ENCODE assay signal across 36 mouse cellular contexts in the genomic region with DNA sequence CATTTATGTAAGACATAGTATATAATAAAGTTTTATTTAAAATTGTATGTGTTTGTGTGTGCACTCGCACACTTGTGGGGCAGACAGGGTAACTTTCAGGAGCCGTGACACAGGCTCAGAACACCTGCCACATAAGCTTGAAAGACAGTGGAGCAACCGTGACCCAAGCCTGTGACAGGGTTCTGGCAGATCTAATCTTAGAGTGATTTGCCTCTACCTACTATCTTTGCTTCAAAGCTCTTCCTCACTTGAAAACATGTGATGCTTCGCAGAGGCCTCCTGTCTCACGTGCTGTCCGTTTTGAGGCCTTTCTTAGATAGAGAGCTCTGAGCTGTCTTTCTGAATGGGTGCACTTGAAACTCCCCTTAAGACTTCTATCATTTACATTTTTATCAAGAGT. TPM values are rescaled to one million over a fixed set of nuclear protein-coding genes. Genes with fewer than 3 reads are reported as not detected.
DNase-seq lines count a peak whose midpoint lies in the region; ATAC-seq and TF ChIP-seq lines count a peak whose summit lies in the region.
"Had no signal": no experiment of that assay in that cellular context is flagged by ENCODE, and none has a peak within 500 bp of the region (broad histone marks: within the 10 kb centered on the region; RNA-seq: fewer than 3 reads in every experiment).

No protein-coding gene starts in this region.

- dilution Hi-C loops in CH12.LX (cut with MboI; ENCODE audit: extremely low pct_ligation_motif_present, extremely low pct_unique_long_range_greater_than_20kb, low sequenced_read_pairs), result no loop called here

- ATAC-seq in lung, postnatal 0 days, result no peak
- ATAC-seq: forebrain, embryonic 14.5 days; intestine, embryonic 16.5 days had no signal

- no peaks in the 10 kb centered on the region for H3K79me2 ChIP-seq in CH12.LX (replicated peaks; ENCODE audit: control insufficient read depth, extremely low read depth, insufficient read depth, poor library complexity, severe bottlenecking)

- 0 out of 2 replicates have a peak, but pooled peaks have one; percentile 25 for TF ChIP-seq EP300 in CH12.LX (IDR thresholded peaks at IDR 0.05; ENCODE audit: low read length)
- no peak for TF ChIP-seq EP300 in lung, postnatal 0 days (IDR thresholded peaks at IDR 0.05)

- no peaks in the 10 kb centered on the region for H3K27me3 ChIP-seq in CH12.LX (replicated peaks)
- H3K27me3 ChIP-seq in lung, postnatal 0 days (replicated peaks; ENCODE audit: insufficient read depth, low read length), result no peaks in the 10 kb centered on the region
- H3K27me3 ChIP-seq: embryonic facial prominence, embryonic 12.5 days; heart, embryonic 12.5 days; hindbrain, embryonic 15.5 days; limb, embryonic 12.5 days; lung, embryonic 15.5 days; neural tube, embryonic 15.5 days had no signal

- WGBS in lung, postnatal 0 days, result 87% methylated on average over 6 of the region's 6 CpGs

- TF ChIP-seq POLR2A in CH12.LX (IDR thresholded peaks at IDR 0.05; ENCODE audit: low read depth, low read length), result no peak

- H3K27ac ChIP-seq in CH12.LX (ENCODE audit: insufficient read depth, low read depth), result no peak overlapping the region
- H3K27ac ChIP-seq in lung, postnatal 0 days (ENCODE audit: low read length), result no peak overlapping the region
- H3K27ac ChIP-seq: embryonic facial prominence, embryonic 12.5 days; hindbrain, embryonic 15.5 days; kidney, postnatal 0 days; limb, embryonic 12.5 days; lung, embryonic 15.5 days; neural tube, embryonic 15.5 days had no signal

- H3K4me1 ChIP-seq in CH12.LX (ENCODE audit: control insufficient read depth in 1 of 2, insufficient read depth in 2 of 2), result peaks cover 23 to 83% of the 10 kb centered on the region in 2 experiments
- H3K4me1 ChIP-seq in lung, postnatal 0 days (ENCODE audit: insufficient read depth, low read depth, low read length), result no peaks in the 10 kb centered on the region
- H3K4me1 ChIP-seq: embryonic facial prominence, embryonic 12.5 days; hindbrain, embryonic 15.5 days; limb, embryonic 12.5 days; lung, embryonic 15.5 days; neural tube, embryonic 15.5 days had no signal

- DNase-seq in A20 (ENCODE audit: low read depth, low spot score) (peak; percentile 73), CH12.LX (ENCODE audit: extremely low read depth) (peak; percentile 79)
- DNase-seq in thymus, adult 18-20 months, result peak; percentile 36 to 67
- peak; percentile 59 for DNase-seq in thymus, postnatal 25 days
- no peak for DNase-seq in lung, postnatal 0 days (ENCODE audit: low spot score)
- no peak for DNase-seq in c-Kit-positive CD71-positive TER-119-positive erythroid progenitor cells, embryonic 14.5 days (ENCODE audit: low spot score)
- DNase-seq in heart, adult 8-10 months (ENCODE audit: low spot score), result no peak
- DNase-seq: adrenal gland, postnatal 14 days; cerebellum, adult 11-12 months; cerebellum, adult 9-11 months; embryo, embryonic 11 days; gastrocnemius, postnatal 14 days; heart, postnatal 10 days; kidney, adult 8-10 months; kidney, postnatal 4 days; lung, postnatal 36 days; midbrain, embryonic 14.5 days; retina, postnatal 1 day; right cerebral cortex, postnatal 25 days had no signal

- in situ Hi-C loops in CH12.LX (cut with MboI; ENCODE audit: low pct_ligation_motif_present, low pct_unique_long_range_greater_than_20kb, low sequenced_read_pairs), result no loop called here

- H3K4me2 ChIP-seq in CH12.LX (ENCODE audit: insufficient read depth, low read depth, poor library complexity, severe bottlenecking), result no peak overlapping the region
- no peak overlapping the region for H3K4me2 ChIP-seq in lung, postnatal 0 days (replicated peaks; ENCODE audit: low read depth, low read length)
- H3K4me2 ChIP-seq: embryonic facial prominence, embryonic 12.5 days; heart, embryonic 12.5 days; hindbrain, embryonic 15.5 days; limb, embryonic 12.5 days; liver, embryonic 11.5 days; lung, embryonic 15.5 days; neural tube, embryonic 15.5 days had no signal

- H3K4me3 ChIP-seq in CH12.LX (replicated peaks in 1 of 3; ENCODE audit: low read depth in 2 of 3, low read length in 2 of 3, poor library complexity in 1 of 3), result no peak overlapping the region
- H3K4me3 ChIP-seq in lung, postnatal 0 days (ENCODE audit: low read depth, low read length), result no peak overlapping the region
- H3K4me3 ChIP-seq: embryonic facial prominence, embryonic 12.5 days; heart, embryonic 12.5 days; hindbrain, embryonic 15.5 days; limb, embryonic 12.5 days; lung, embryonic 15.5 days; neural tube, embryonic 15.5 days had no signal

- no peaks in the 10 kb centered on the region for H3K9me3 ChIP-seq in CH12.LX (replicated peaks; ENCODE audit: low read length)
- no peaks in the 10 kb centered on the region for H3K9me3 ChIP-seq in lung, postnatal 0 days (ENCODE audit: low read length)
- H3K9me3 ChIP-seq: embryonic facial prominence, embryonic 12.5 days; G1E; heart, embryonic 12.5 days; hindbrain, embryonic 15.5 days; limb, embryonic 12.5 days; lung, embryonic 15.5 days; neural tube, embryonic 15.5 days had no signal

- H3K9ac ChIP-seq in CH12.LX (ENCODE audit: insufficient read depth, low read depth), result no peak overlapping the region
- H3K9ac ChIP-seq in lung, postnatal 0 days (replicated peaks; ENCODE audit: low read depth), result no peak overlapping the region
- H3K9ac ChIP-seq: embryonic facial prominence, embryonic 12.5 days; heart, embryonic 12.5 days; hindbrain, embryonic 15.5 days; limb, embryonic 12.5 days; lung, embryonic 15.5 days; neural tube, embryonic 15.5 days had no signal

- peaks cover 2 to 16% of the 10 kb centered on the region in 2 experiments for H3K36me3 ChIP-seq in CH12.LX (replicated peaks in 1 of 2; ENCODE audit: control insufficient read depth in 1 of 2, insufficient read depth in 1 of 2, low read length in 1 of 2)
- peaks cover 12% of the 10 kb centered on the region; the same call in 1 of the 2 replicates for H3K36me3 ChIP-seq in lung, postnatal 0 days (ENCODE audit: insufficient read depth, low read length)

- no peak; the same call in 1 of the 2 replicates for TF ChIP-seq RAD21 in CH12.LX (IDR thresholded peaks at IDR 0.05; ENCODE audit: low read depth, low read length)

- TF ChIP-seq CTCF in CH12.LX (conservative IDR thresholded peaks at IDR 0.05 in 1 of 2, IDR thresholded peaks at IDR 0.05 in 1 of 2; ENCODE audit: low read depth in 2 of 2, low read length in 2 of 2), result no peak
- no peak for TF ChIP-seq CTCF in lung, postnatal 0 days (IDR thresholded peaks at IDR 0.05)

TF ChIP-seq in CH12.LX, 34 proteins besides CTCF, POLR2A, EP300 and RAD21:
- TF ChIP-seq TCF12 (IDR thresholded peaks at IDR 0.05; ENCODE audit: low read depth, low read length) (peak; percentile 58; the same call in 1 of the 2 replicates), IRF4 (IDR thresholded peaks at IDR 0.05; ENCODE audit: low read depth, low read length) (peak; percentile 6; the same call in 1 of the 2 replicates), ELF1 (IDR thresholded peaks at IDR 0.05; ENCODE audit: low read depth, low read length) (peak; percentile 41; the same call in 1 of the 2 replicates), NRF1 (IDR thresholded peaks at IDR 0.05; ENCODE audit: low read depth, low read length) (no peak), JUN (IDR thresholded peaks at IDR 0.05; ENCODE audit: insufficient read depth, low read depth, low read length) (no peak), MAX (IDR thresholded peaks at IDR 0.05; ENCODE audit: low read length) (peak; percentile 88), ETS1 (conservative IDR thresholded peaks at IDR 0.05; ENCODE audit: low read depth, low read length) (peak; percentile 94), MYC (IDR thresholded peaks at IDR 0.05; ENCODE audit: low read depth, low read length) (0 out of 2 replicates have a peak, but pooled peaks have one; percentile 65), JUND (conservative IDR thresholded peaks at IDR 0.05; ENCODE audit: low read depth, low read length) (no peak), GABPA (IDR thresholded peaks at IDR 0.05; ENCODE audit: insufficient replicate concordance, low read depth, low read length) (no peak), BHLHE40 (IDR thresholded peaks at IDR 0.05; ENCODE audit: low read depth, low read length) (peak; percentile 98), USF2 (conservative IDR thresholded peaks at IDR 0.05; ENCODE audit: low read depth, low read length) (0 out of 2 replicates have a peak, but pooled peaks have one; percentile 10), MEF2A (IDR thresholded peaks at IDR 0.05; ENCODE audit: borderline replicate concordance, low read depth, low read length) (peak; percentile 97), KAT2A (IDR thresholded peaks at IDR 0.05; ENCODE audit: insufficient replicate concordance, low read length) (no peak)
TF ChIP-seq in CH12.LX: peak in this region for 9.

RNA-seq across cellular contexts. Expression of a gene that starts 51.5 kb away (rescaled TPM):
- total RNA-seq in CH12.LX (2012; rRNA removed), result 8.2 and 10.4 TPM in 2 replicates
- 2.4 and 3.2 TPM in 2 replicates for total RNA-seq in CH12.LX (2014; rRNA removed)
- 5.7 and 7.3 TPM in 2 replicates for polyA plus RNA-seq in CH12.LX (2012; ENCODE audit: insufficient read length, low read depth)
- 5.5 TPM in 2 replicates for polyA plus RNA-seq in lung, postnatal 0 days (2015; fragmentation: Nextera tagmentation; extraction: Ambion mirVana)
- total RNA-seq in heart, adult 8-10 months (2022), result 1 to 10 TPM; 3.1 to 4.7 (median 4.1) TPM

RNA-seq across cellular contexts. Expression of a gene that starts 51.5 kb away (rescaled TPM):
- 33.9 and 40.7 TPM in 2 replicates for total RNA-seq in CH12.LX (2012; rRNA removed)
- 22.4 and 25.7 TPM in 2 replicates for total RNA-seq in CH12.LX (2014; rRNA removed)
- 32.4 and 35.4 TPM in 2 replicates for polyA plus RNA-seq in CH12.LX (2012; ENCODE audit: insufficient read length, low read depth)
- polyA plus RNA-seq in lung, postnatal 0 days (2015; fragmentation: Nextera tagmentation; extraction: Ambion mirVana), result 23.3 and 23.4 TPM in 2 replicates
- 10 to 100 TPM; 13.4 to 15.8 (median 14.8) TPM for total RNA-seq in heart, adult 8-10 months (2022)

RNA-seq across cellular contexts. Expression of a gene that starts 52.3 kb away (rescaled TPM):
- 0.08 TPM in 2 replicates for total RNA-seq in CH12.LX (2012; rRNA removed)
- total RNA-seq in CH12.LX (2014; rRNA removed), result 0.36 and 0.55 TPM in 2 replicates
- 0.65 and 0.74 TPM in 2 replicates for polyA plus RNA-seq in CH12.LX (2012; ENCODE audit: insufficient read length, low read depth)
- not detected in 2 replicates for polyA plus RNA-seq in lung, postnatal 0 days (2015; fragmentation: Nextera tagmentation; extraction: Ambion mirVana)
- total RNA-seq in heart, adult 8-10 months (2022), result not detected
- total RNA-seq: adrenal gland, postnatal 14 days; G1E; gastrocnemius, postnatal 14 days; granulocyte monocyte progenitor cell, adult 5-6 weeks; hematopoietic stem cell, adult 5-6 weeks; layer of hippocampus, adult 8-10 months; left cerebral cortex, postnatal 14 days; megakaryocyte-erythroid progenitor cell, adult 5-6 weeks had no signal
- polyA plus RNA-seq: embryonic facial prominence, embryonic 12.5 days; forebrain, embryonic 14.5 days; G1E; heart, embryonic 12.5 days; hindbrain, embryonic 15.5 days; limb, embryonic 12.5 days; liver, embryonic 11.5 days; liver, embryonic 16.5 days; midbrain, embryonic 14.5 days; neural tube, embryonic 15.5 days had no signal

Comparison
In these comparisons a context has a peak if more than half of its experiments do, and no peak if none do; other contexts are left out.
1. DNase-seq: peak in A20 (single experiment), CH12.LX (single experiment), thymus, adult 18-20 months (2 of 2) and thymus, postnatal 25 days (single experiment); none in lung, postnatal 0 days (single experiment), c-Kit-positive CD71-positive TER-119-positive erythroid progenitor cells, embryonic 14.5 days (single experiment) and heart, adult 8-10 months (single experiment).